7 mouse cellular contexts compared by ENCODE assay signal in the genomic region with DNA sequence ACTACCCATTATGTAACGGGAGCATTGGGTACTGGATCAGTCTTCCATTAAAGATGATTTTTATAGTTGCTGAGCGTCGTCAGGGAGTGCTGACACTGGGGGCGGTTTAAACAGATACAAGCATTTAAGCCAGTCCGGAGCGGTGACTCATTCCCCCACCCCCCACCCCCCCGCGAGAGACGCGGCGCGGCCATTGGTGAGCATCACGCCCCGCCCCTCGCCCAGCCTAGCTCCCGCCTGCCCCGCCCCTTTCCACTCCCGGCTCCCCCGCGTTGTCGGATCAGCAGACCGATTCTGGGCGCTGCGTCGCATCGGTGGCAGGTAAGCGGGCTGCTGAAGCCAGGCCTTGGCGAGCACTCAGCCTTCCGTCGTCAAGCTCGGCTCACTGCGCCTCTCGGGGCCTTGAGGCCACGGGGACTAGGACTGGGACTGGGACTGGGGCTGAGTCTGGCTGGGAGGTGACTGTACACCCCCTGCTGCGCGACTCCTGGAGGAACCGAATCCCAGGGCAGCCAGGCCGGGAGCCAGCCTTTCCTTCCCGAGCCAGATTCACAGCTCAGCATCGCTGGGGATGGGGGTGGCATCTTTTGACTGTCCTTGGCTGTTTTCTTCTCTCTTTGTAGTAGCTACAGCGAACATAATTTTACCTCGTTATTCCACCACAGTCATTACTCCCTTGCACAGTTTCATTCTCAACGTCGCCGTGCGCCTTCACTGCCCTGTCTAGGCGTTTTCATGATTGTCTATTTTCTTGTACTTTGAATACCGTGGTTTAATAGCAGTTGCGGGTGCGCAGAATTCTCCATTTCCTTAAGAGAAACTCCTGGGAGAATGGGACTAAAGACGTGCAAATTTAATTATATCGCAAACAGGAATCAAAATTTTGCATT. TPM values are rescaled to one million over a fixed set of nuclear protein-coding genes. Genes with fewer than 3 reads are reported as not detected.
DNase-seq lines count a peak whose midpoint lies in the region; ATAC-seq lines count a peak whose summit lies in the region.

Prnp (plus strand) TSS at position 246 of the 890 bp plus-strand sequence.
Prn (plus strand) TSS at position 275 of the 890 bp plus-strand sequence.

- 4% methylated on average over 52 of the region's 52 CpGs for WGBS in intestine, embryonic 15.5 days
- 5% methylated on average over 51 of the region's 52 CpGs for WGBS in midbrain, embryonic 10.5 days

- DNase-seq in adrenal gland, adult 2 months = peak; percentile 95
- DNase-seq in embryo, embryonic 11.5 days (ENCODE audit: low read depth, low spot score) = peak; percentile 87
- peak; percentile 85 to 90 for DNase-seq in gastrocnemius, postnatal 36 days
- peak; percentile 89 to 93 for DNase-seq in left cerebral cortex, postnatal 25 days (ENCODE audit: low spot score in 2 of 2)
- peak; percentile 92 for DNase-seq in midbrain, embryonic 10.5 days (ENCODE audit: low spot score)
- DNase-seq in right cerebral cortex, postnatal 4 days = peak; percentile 94

- no peaks in the 10 kb centered on the region for H3K9me3 ChIP-seq in intestine, embryonic 15.5 days
- no peaks in the 10 kb centered on the region for H3K9me3 ChIP-seq in midbrain, embryonic 10.5 days (replicated peaks)

- H3K9ac ChIP-seq in intestine, embryonic 15.5 days = peak within 1 kb of the TSS; percentile 75

- H3K27me3 ChIP-seq in intestine, embryonic 15.5 days (replicated peaks) = no peaks in the 10 kb centered on the region
- H3K27me3 ChIP-seq in midbrain, embryonic 10.5 days (ENCODE audit: low read depth, poor library complexity, severe bottlenecking) = peaks cover 30% of the 10 kb centered on the region

- 0 out of 2 replicates have a peak, but pooled peaks cover 6% of the 10 kb centered on the region for H3K4me1 ChIP-seq in intestine, embryonic 15.5 days (replicated peaks)
- H3K4me1 ChIP-seq in midbrain, embryonic 10.5 days = peaks cover 13% of the 10 kb centered on the region

- peak within 1 kb of the TSS; percentile 87 for H3K4me2 ChIP-seq in intestine, embryonic 15.5 days (replicated peaks)

- H3K27ac ChIP-seq in intestine, embryonic 15.5 days = peak within 1 kb of the TSS; percentile 75
- H3K27ac ChIP-seq in midbrain, embryonic 10.5 days (replicated peaks) = peak within 1 kb of the TSS; percentile 82

- H3K36me3 ChIP-seq in intestine, embryonic 15.5 days = no peaks in the 10 kb centered on the region
- H3K36me3 ChIP-seq in midbrain, embryonic 10.5 days = no peaks in the 10 kb centered on the region

- peak within 1 kb of the TSS; percentile 71 for H3K4me3 ChIP-seq in intestine, embryonic 15.5 days (replicated peaks)
- peak within 1 kb of the TSS; percentile 62 for H3K4me3 ChIP-seq in midbrain, embryonic 10.5 days

- peak; percentile 97 for ATAC-seq in intestine, embryonic 15.5 days

- intact Hi-C loops in gastrocnemius, postnatal 36 days (cut with DNase I) = no loop called here
- intact Hi-C loops in left cerebral cortex, postnatal 25 days (cut with DNase I) = loop anchor here (5.0 kb wide), 1 partner anchor 63 kb away; no protein-coding TSS in a partner anchor

RNA-seq across cellular contexts. Expression of gene Prnp, which starts in this region (rescaled TPM):
- 100 to 1,000 TPM in 1 of 2 experiments, 10 to 100 TPM in 1; 85.9 to 172 TPM for total RNA-seq in adrenal gland, adult 2 months (2021)
- polyA plus RNA-seq in adrenal gland, adult 2 months (2012; rRNA removed) = 46.8 and 49.2 TPM in 2 replicates
- total RNA-seq in gastrocnemius, postnatal 36 days (2021) = 10 to 100 TPM; 69.7 to 94.8 TPM
- polyA plus RNA-seq in intestine, embryonic 15.5 days (2015; fragmentation: Nextera tagmentation; extraction: Ambion mirVana) = 59.1 and 62.3 TPM in 2 replicates
- 100 to 1,000 TPM; 698 to 767 TPM for total RNA-seq in left cerebral cortex, postnatal 25 days (2021)
- 18.8 and 32.1 TPM in 2 replicates for polyA plus RNA-seq in midbrain, embryonic 10.5 days (2016; fragmentation: Nextera tagmentation; extraction: Ambion mirVana)

RNA-seq across cellular contexts. Expression of gene Prn, which starts in this region (rescaled TPM):
- total RNA-seq in adrenal gland, adult 2 months (2021) = not detected
- not detected in 2 replicates for polyA plus RNA-seq in adrenal gland, adult 2 months (2012; rRNA removed)
- under 1 TPM; 0.15 to 0.39 TPM for total RNA-seq in gastrocnemius, postnatal 36 days (2021)
- 0.25 TPM in 1 of 2 replicates, not detected in the other for polyA plus RNA-seq in intestine, embryonic 15.5 days (2015; fragmentation: Nextera tagmentation; extraction: Ambion mirVana)
- total RNA-seq in left cerebral cortex, postnatal 25 days (2021) = under 1 TPM; 0.09 to 0.37 TPM
- polyA plus RNA-seq in midbrain, embryonic 10.5 days (2016; fragmentation: Nextera tagmentation; extraction: Ambion mirVana) = not detected in 2 replicates

Comparison
In these comparisons a context has a peak if more than half of its experiments do, and no peak if none do; other contexts are left out.
1. Peak in every context shown above with its lines: DNase-seq, ATAC-seq, H3K4me3 ChIP-seq and H3K27ac ChIP-seq.
2. RNA of gene Prnp (total RNA-seq): 698 to 767 TPM in left cerebral cortex, postnatal 25 days; 85.9 to 172 TPM in adrenal gland, adult 2 months and 69.7 to 94.8 TPM in gastrocnemius, postnatal 36 days; every median in the first group is over 4 times any median in the second.